Mouse (Mus musculus) frontal cortex, adult (tissue): ENCODE measurements around the gene Il12rb2.

Experiments
- ATAC-seq: cut with Nextera tagmentation; 2 replicates; pipeline ENCODE4 v1.9.2; 2017; ENCODE audit warnings: mild to moderate bottlenecking, moderate library complexity, mixed read lengths; ENCODE audit not compliant: low TSS enrichment

Il12rb2 gene

GRCm38 (mm10) chr6:67292042-67292623 lies 83.9 kb downstream of the Il12rb2 start:
- ATAC-seq, result 0 out of 2 replicates have a peak, but pooled peaks have one; percentile 43

- no peak for ATAC-seq
These were observed 93.1 kb downstream of the Il12rb2 start for GRCm38 (mm10) chr6:67282897-67283296.

- ATAC-seq, result no peak
These were observed 94.3 kb downstream of the Il12rb2 start for GRCm38 (mm10) chr6:67281614-67282197.

- ATAC-seq, result no peak
These were observed 98.0 kb downstream of the Il12rb2 start for GRCm38 (mm10) chr6:67277944-67278343.

GRCm38 (mm10) chr6:67269459-67269858 lies 106.5 kb downstream of the Il12rb2 start:
- no peak for ATAC-seq

GRCm38 (mm10) chr6:67268983-67269382 lies 107.0 kb downstream of the Il12rb2 start:
- ATAC-seq, result no peak

- ATAC-seq, result no peak
These were observed 107.8 kb downstream of the Il12rb2 start for GRCm38 (mm10) chr6:67268245-67268612.

GRCm38 (mm10) chr6:67267408-67268244 lies 108.4 kb downstream of the Il12rb2 start:
- ATAC-seq, result peak; percentile 45

GRCm38 (mm10) chr6:67266664-67267407 lies 109.2 kb downstream of the Il12rb2 start:
- ATAC-seq, result peak; percentile 94

- peak; percentile 66 for ATAC-seq
These were observed 109.8 kb downstream of the Il12rb2 start for GRCm38 (mm10) chr6:67266159-67266657.

GRCm38 (mm10) chr6:67264935-67265334 lies 111.1 kb downstream of the Il12rb2 start:
- ATAC-seq, result no peak

- no peak for ATAC-seq
These were observed 124.9 kb downstream of the Il12rb2 start for GRCm38 (mm10) chr6:67251095-67251494.

GRCm38 (mm10) chr6:67244451-67244850 lies 131.5 kb downstream of the Il12rb2 start:
- ATAC-seq, result no peak

- ATAC-seq, result no peak
These were observed 132.1 kb downstream of the Il12rb2 start for GRCm38 (mm10) chr6:67243765-67244420.
